Mouse (Mus musculus) hindbrain, embryonic 13.5 days (tissue): ENCODE measurements around the gene Gm11756. TPM values are rescaled to one million over a fixed set of nuclear protein-coding genes. Genes with fewer than 3 reads are reported as not detected.
"Not testable (repeated sequence)": the region's sequence is repeated elsewhere in the genome, so short reads cannot be mapped to it uniquely, and the experiment has no call there.

ENCODE experiments used
- ATAC-seq: fragments of 200-750 bp; cut with Nextera tagmentation; 2 replicates; pipeline ENCODE4 v1.8.0; 2017; ENCODE audit warnings: moderate TSS enrichment; ENCODE audit not compliant: low FRiP score
- H3K27ac ChIP-seq: fragments of 300-500 bp; sonication (generic); 2 replicates; pipeline ENCODE4 v1.5.1; 2015; ENCODE audit warnings: inconsistent platforms, mild to moderate bottlenecking, moderate library complexity
- H3K27me3 ChIP-seq: fragments of 300-500 bp; sonication (generic); 2 replicates; pipeline ENCODE4 v1.6.1; 2015; ENCODE audit warnings: mild to moderate bottlenecking, inconsistent platforms
- H3K36me3 ChIP-seq: fragments of 300-500 bp; sonication (generic); 2 replicates; pipeline ENCODE4 v1.6.1; 2015; ENCODE audit warnings: mild to moderate bottlenecking, inconsistent platforms
- H3K4me1 ChIP-seq: fragments of 300-500 bp; sonication (generic); replicated peaks from 2 replicates; pipeline ENCODE4 v1.6.1; 2015; ENCODE audit warnings: inconsistent platforms
- H3K4me2 ChIP-seq: fragments of 300-500 bp; sonication (generic); 2 replicates; pipeline ENCODE4 v1.6.1; 2015; ENCODE audit warnings: inconsistent platforms, mild to moderate bottlenecking, moderate library complexity
- H3K4me3 ChIP-seq: fragments of 300-500 bp; sonication (generic); 2 replicates; pipeline ENCODE4 v1.5.1; 2015; ENCODE audit warnings: mild to moderate bottlenecking, inconsistent platforms
- H3K9ac ChIP-seq: fragments of 300-500 bp; sonication (generic); 2 replicates; pipeline ENCODE4 v1.6.1; 2015; ENCODE audit warnings: mild to moderate bottlenecking, inconsistent platforms
- H3K9me3 ChIP-seq: fragments of 300-500 bp; sonication (generic); 2 replicates; pipeline ENCODE4 v1.6.1; 2016; ENCODE audit warnings: inconsistent platforms
- WGBS: fragments of 180-500 bp; shearing (Covaris S2); methylation state at CpG from one replicate; pipeline ENCODE4 v1.1.7; 2015; 5-methylcytosine and 5-hydroxymethylcytosine counted together
- polyA plus RNA-seq: library from polyadenylated mRNA; unstranded; fragments of >200 nt; fragmentation: Nextera tagmentation; extraction: Ambion mirVana; gene quantifications from 2 replicates; pipeline ENCODE4 v1.2.1, GENCODE M21; 2015

Gm11756 gene
- polyA plus RNA-seq = not detected in 2 replicates

- H3K36me3 ChIP-seq, H3K27me3 ChIP-seq, H3K9ac ChIP-seq, H3K4me2 ChIP-seq, H3K4me1 ChIP-seq, ATAC-seq, H3K9me3 ChIP-seq, H3K4me3 ChIP-seq, H3K27ac ChIP-seq: not testable (repeated sequence)
- WGBS = 94% methylated on average over 6 of the region's 6 CpGs
Measured at GRCm38 (mm10) chr4:73920660-73921059, at the start of gene Gm11756. Gene Gm11756, minus strand, starts transcription at chr4:73920760.

GRCm38 (mm10) chr4:73950375-73950896 is 29.9 kb upstream of the Gm11756 start, which contains the start of gene 2310002L09Rik:
Gene 2310002L09Rik, minus strand, starts transcription at chr4:73950846.
- no peak within 1 kb of the TSS for H3K27ac ChIP-seq
- ATAC-seq = no peak
- H3K9ac ChIP-seq = no peak within 1 kb of the TSS
- H3K4me2 ChIP-seq = no peak within 1 kb of the TSS
- 84% methylated on average over 8 of the region's 8 CpGs for WGBS
- H3K36me3 ChIP-seq = no peaks in the 10 kb centered on the region
- H3K4me3 ChIP-seq = no peak within 1 kb of the TSS
- no peaks in the 10 kb centered on the region for H3K4me1 ChIP-seq
- no peaks in the 10 kb centered on the region for H3K9me3 ChIP-seq
- no peaks in the 10 kb centered on the region for H3K27me3 ChIP-seq

- not testable (repeated sequence) for H3K9me3 ChIP-seq, H3K4me2 ChIP-seq, H3K36me3 ChIP-seq, H3K27ac ChIP-seq, ATAC-seq, H3K9ac ChIP-seq, H3K4me3 ChIP-seq, H3K4me1 ChIP-seq, H3K27me3 ChIP-seq
- no CpG with 5 or more reads among the region's 4 CpGs for WGBS
Measured at GRCm38 (mm10) chr4:73905853-73906252, 14.7 kb downstream of the Gm11756 start, which contains the start of gene Gm13871. Gene Gm13871, minus strand, starts transcription at chr4:73905953.

- not testable (repeated sequence) for ATAC-seq, H3K27me3 ChIP-seq, H3K27ac ChIP-seq, H3K4me3 ChIP-seq, H3K4me2 ChIP-seq, H3K9me3 ChIP-seq, H3K4me1 ChIP-seq, H3K36me3 ChIP-seq, H3K9ac ChIP-seq
- no CpG with 5 or more reads among the region's 4 CpGs for WGBS
Measured at GRCm38 (mm10) chr4:73891012-73891411, 29.5 kb downstream of the Gm11756 start, which contains the start of gene Gm11757. Gene Gm11757, minus strand, starts transcription at chr4:73891112.

GRCm38 (mm10) chr4:73876166-73876565 is 44.4 kb downstream of the Gm11756 start, which contains the start of gene Gm11758:
Gene Gm11758, minus strand, starts transcription at chr4:73876266.
- H3K4me3 ChIP-seq, H3K27ac ChIP-seq, H3K27me3 ChIP-seq, H3K9ac ChIP-seq, ATAC-seq, H3K9me3 ChIP-seq, H3K4me1 ChIP-seq, H3K4me2 ChIP-seq, H3K36me3 ChIP-seq: not testable (repeated sequence)
- no CpG with 5 or more reads among the region's 4 CpGs for WGBS

Other genes starting within 250 kb of the Gm11756 start
- gene Gm428, start 237.2 kb downstream of the Gm11756 start, polyA plus RNA-seq = not detected in 2 replicates
- 0.22 and 0.31 TPM in 2 replicates for gene Rasef, start 129.8 kb downstream of the Gm11756 start, polyA plus RNA-seq
- not detected in 2 replicates for gene Gm11758, start 44.5 kb downstream of the Gm11756 start, polyA plus RNA-seq
- gene Gm11757, start 29.6 kb downstream of the Gm11756 start, polyA plus RNA-seq = not detected in 2 replicates
- not detected in 2 replicates for gene Gm13871, start 14.8 kb downstream of the Gm11756 start, polyA plus RNA-seq
- gene 2310002L09Rik, start 30.1 kb upstream of the Gm11756 start, polyA plus RNA-seq = 0.23 TPM in 1 of 2 replicates, not detected in the other
- gene Frmd3, start 92.7 kb upstream of the Gm11756 start, polyA plus RNA-seq = 28.1 and 28.6 TPM in 2 replicates